Mouse (Mus musculus) forebrain, embryonic 11.5 days (tissue): ENCODE data around the gene Vmn2r41. TPM values are rescaled to one million over a fixed set of nuclear protein-coding genes. Genes with fewer than 3 reads are reported as not detected.
"Not testable (repeated sequence)": the region's sequence is repeated elsewhere in the genome, so short reads cannot be mapped to it uniquely, and the experiment has no call there.

Experiments used
- ATAC-seq: fragments of 200-750 bp; cut with Nextera tagmentation; replicated peaks from 2 replicates; pipeline ENCODE4 v1.8.0; 2017; ENCODE audit warnings: moderate TSS enrichment; ENCODE audit not compliant: low FRiP score
- DNase-seq: peaks from one replicate; pipeline ENCODE4 v3.0.0-alpha.2; 2017; ENCODE audit warnings: low spot score
- H3K27ac ChIP-seq: fragments of 300-500 bp; sonication (generic); 2 replicates; pipeline ENCODE4 v1.5.1; 2014; ENCODE audit warnings: low read depth, low read length
- H3K27me3 ChIP-seq: fragments of 300-500 bp; sonication (generic); 2 replicates; pipeline ENCODE4 v1.6.1; 2014; ENCODE audit warnings: mild to moderate bottlenecking, low read length, mixed read lengths; ENCODE audit not compliant: control insufficient read depth, insufficient read depth
- H3K36me3 ChIP-seq: fragments of 300-500 bp; sonication (generic); 2 replicates; pipeline ENCODE4 v1.6.1; 2014; ENCODE audit warnings: mild to moderate bottlenecking, low read length, moderate library complexity, mixed read lengths; ENCODE audit not compliant: control insufficient read depth, insufficient read depth
- H3K4me1 ChIP-seq: fragments of 300-500 bp; sonication (generic); replicated peaks from 2 replicates; pipeline ENCODE4 v1.6.1; 2014; ENCODE audit warnings: low read length, mixed read lengths; ENCODE audit not compliant: control insufficient read depth, insufficient read depth
- H3K4me2 ChIP-seq: fragments of 300-500 bp; sonication (generic); 2 replicates; pipeline ENCODE4 v1.6.1; 2014; ENCODE audit warnings: low read depth, mild to moderate bottlenecking, low read length, moderate library complexity, mixed read lengths; ENCODE audit not compliant: severe bottlenecking
- H3K4me3 ChIP-seq: fragments of 300-500 bp; sonication (generic); 2 replicates; pipeline ENCODE4 v1.5.1; 2014; ENCODE audit warnings: low read depth, low read length
- H3K9ac ChIP-seq: fragments of 300-500 bp; sonication (generic); 2 replicates; pipeline ENCODE4 v1.6.1; 2014; ENCODE audit warnings: low read length
- H3K9me3 ChIP-seq: fragments of 300-500 bp; sonication (generic); 2 replicates; pipeline ENCODE4 v1.6.1; 2016; ENCODE audit warnings: low read length, mixed read lengths; ENCODE audit not compliant: control insufficient read depth
- WGBS: fragments of 180-500 bp; shearing (Covaris S2); extraction: QIAGEN DNeasy Blood & Tissue Kit; methylation state at CpG from one replicate; pipeline ENCODE4 v1.1.7; 2014; 5-methylcytosine and 5-hydroxymethylcytosine counted together
- polyA plus RNA-seq: library from polyadenylated mRNA; unstranded; fragments of >200 nt; fragmentation: Nextera tagmentation; extraction: Ambion mirVana; gene quantifications from 2 replicates; pipeline ENCODE4 v1.2.1, GENCODE M21; 2014

Vmn2r41 gene
- polyA plus RNA-seq: not detected in 2 replicates

- H3K4me1 ChIP-seq, DNase-seq, H3K9ac ChIP-seq, H3K36me3 ChIP-seq, H3K4me3 ChIP-seq, H3K27ac ChIP-seq, ATAC-seq, H3K4me2 ChIP-seq, H3K9me3 ChIP-seq, H3K27me3 ChIP-seq: not testable (repeated sequence)
- no CpG with 5 or more reads among the region's 1 CpGs for WGBS
These were observed at the start of gene Vmn2r41 for GRCm38 (mm10) chr7:8161554-8161953. Gene Vmn2r41, minus strand, starts transcription at chr7:8161654.

- ATAC-seq, H3K27me3 ChIP-seq, H3K4me3 ChIP-seq, H3K9me3 ChIP-seq, H3K4me1 ChIP-seq, H3K36me3 ChIP-seq, H3K9ac ChIP-seq, H3K27ac ChIP-seq, H3K4me2 ChIP-seq, DNase-seq: not testable (repeated sequence)
- no CpG with 5 or more reads among the region's 2 CpGs for WGBS
These were observed 38.8 kb upstream of the Vmn2r41 start, which contains the start of gene Vmn2r42 for GRCm38 (mm10) chr7:8200220-8200619. Gene Vmn2r42, minus strand, starts transcription at chr7:8200320.

- DNase-seq, H3K27me3 ChIP-seq, H3K36me3 ChIP-seq, H3K4me3 ChIP-seq, H3K27ac ChIP-seq, ATAC-seq, H3K4me1 ChIP-seq, H3K9me3 ChIP-seq, H3K9ac ChIP-seq, H3K4me2 ChIP-seq: not testable (repeated sequence)
- 32% methylated on average over 11 of the region's 15 CpGs for WGBS
These were observed 68.6 kb downstream of the Vmn2r41 start for GRCm38 (mm10) chr7:8092871-8093270.

Other genes with a start within 250 kb of the Vmn2r41 start
- gene Vmn2r42, start 38.7 kb upstream of the Vmn2r41 start, polyA plus RNA-seq: not detected in 2 replicates
- gene Vmn2r43, start 98.9 kb upstream of the Vmn2r41 start, polyA plus RNA-seq: not detected in 2 replicates
- gene Vmn2r44, start 221.7 kb upstream of the Vmn2r41 start, polyA plus RNA-seq: not detected in 2 replicates